Mouse (Mus musculus): ENCODE data around the gene Uchl4. TPM values are rescaled to one million over a fixed set of nuclear protein-coding genes. Genes with fewer than 3 reads are reported as not detected.
"Not testable (repeated sequence)": the region's sequence is repeated elsewhere in the genome, so short reads cannot be mapped to it uniquely, and the experiment has no call there.

Gene Uchl4
- 1 to 10 TPM; 2.0 to 2.9 TPM for total RNA-seq (2021)
- long read RNA-seq, experiment 1, result 0 reads
- long read RNA-seq, experiment 2, result 0 reads

DNA sequence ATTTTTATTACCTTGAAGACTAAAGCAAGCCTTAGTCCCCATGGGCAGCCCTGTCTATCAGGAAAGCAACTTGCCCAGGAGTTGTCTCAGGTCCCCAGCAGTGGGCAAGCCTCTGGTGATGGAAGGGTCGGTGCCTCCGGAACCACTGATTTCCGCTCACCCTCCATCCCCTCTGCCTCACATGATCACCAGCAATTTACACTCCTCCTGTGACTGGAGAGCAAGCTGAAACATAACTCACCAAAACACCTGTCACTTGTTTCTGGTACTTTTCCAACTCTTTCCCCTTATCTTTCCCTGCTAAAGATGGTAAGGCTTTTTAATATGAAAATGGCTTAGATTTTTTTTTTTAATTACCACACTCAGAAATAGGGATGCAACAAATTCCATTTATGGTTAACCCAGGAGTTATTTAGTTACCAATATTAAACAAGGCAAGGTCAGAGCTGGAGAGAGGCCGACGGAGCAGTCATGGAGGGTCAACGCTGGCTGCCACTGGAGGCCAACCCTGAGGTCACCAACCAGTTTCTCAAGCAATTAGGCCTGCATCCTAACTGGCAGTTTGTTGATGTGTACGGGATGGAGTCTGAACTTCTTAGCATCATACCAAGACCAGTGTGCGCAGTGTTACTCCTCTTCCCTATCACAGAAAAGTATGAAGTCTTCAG lies at the start of gene Uchl4:
Gene Uchl4, plus strand, starts transcription at position 434 of the 668 bp plus-strand sequence.
- DNase-seq, result no peak

DNA sequence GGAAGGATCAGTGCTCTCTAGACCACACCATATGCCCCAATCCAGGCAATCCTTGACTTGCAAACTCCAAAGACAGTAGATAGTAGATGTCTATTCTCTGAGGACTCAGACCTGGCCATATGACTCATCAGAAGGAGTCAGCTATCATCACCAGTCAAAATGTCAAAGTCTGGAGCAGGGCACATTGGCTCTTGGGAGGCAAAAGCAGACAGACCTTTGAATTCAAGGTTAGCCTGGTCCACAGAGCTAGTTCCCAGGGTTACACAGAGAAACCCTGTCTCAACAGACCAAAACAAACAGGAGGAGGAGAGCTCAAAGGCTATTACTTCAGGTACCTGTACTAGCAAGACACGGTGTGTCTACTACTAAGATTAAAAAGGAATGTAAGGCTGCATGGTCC lies 41.1 kb upstream of the Uchl4 start:
- no peak for DNase-seq

DNA sequence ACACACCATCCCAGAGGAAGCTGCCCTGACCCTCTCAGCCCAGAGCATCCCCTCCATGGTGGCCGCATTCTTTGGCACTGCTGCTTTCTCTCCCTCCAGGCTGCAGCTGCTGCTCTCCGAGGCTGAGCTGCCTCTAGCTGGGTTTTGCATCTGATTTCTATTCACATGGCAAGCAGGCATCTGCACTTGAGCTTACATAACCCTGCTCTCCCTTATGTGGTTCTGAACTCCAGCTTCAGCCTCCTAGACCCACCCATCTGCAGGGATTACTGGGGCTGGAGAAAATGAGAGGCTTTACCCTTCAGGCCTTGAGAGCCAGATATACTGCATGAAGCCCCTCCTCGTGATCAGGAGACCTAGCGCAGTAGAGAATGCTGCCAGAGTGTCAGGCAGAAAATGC lies 39.4 kb upstream of the Uchl4 start:
- DNase-seq, result no peak

DNA sequence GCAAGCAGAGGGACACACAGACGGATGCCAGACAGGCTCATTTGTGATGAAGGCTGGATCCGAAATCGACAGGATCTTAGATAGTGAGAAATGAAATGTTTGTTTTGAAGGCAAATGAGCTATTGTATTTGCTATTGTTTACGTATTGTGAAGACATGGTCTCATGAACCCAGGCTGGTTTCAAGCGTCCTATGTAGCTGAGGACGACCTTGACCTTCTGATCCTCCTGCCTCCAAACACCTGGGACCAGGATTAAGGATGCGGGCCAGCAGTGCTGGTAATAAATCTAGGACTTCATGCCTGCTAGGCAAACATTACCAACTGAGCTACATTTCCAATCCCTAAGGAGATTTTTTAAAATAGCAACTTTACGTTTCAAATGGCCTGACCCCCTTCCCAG lies 37.5 kb upstream of the Uchl4 start:
- no peak for DNase-seq

DNA sequence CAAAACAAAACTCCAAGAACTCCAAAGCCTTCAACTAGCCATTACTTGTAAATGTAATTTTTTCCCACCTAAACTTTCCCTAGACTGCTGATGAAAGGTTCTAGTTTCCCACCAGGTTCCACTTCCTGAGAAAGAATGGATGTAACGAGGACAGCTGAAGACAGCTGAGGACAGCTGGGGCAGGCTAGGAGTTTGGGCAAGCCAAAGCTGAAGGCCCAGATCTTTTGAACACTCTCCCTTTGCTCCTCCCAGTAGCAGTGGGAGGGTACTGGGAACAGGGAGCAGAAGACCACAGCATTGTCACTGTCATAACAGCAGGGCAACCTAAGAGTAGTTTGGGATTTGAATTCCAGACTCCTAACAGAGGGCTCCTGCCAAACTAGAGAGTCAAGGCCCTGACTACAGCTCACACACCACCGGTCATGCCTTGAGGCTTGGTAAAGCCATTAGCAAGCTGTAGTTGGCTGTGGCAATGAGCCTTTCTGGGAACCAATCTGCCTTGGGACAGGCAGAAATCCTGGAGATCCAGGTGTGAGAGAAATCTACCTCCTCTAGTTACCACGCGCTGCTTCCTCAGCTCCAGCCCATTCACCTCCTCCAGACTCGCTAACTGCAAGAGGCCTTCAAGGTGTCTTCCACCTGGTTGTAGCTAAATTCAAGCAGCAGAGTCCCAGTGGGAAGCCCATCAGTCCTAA lies 36.8 kb upstream of the Uchl4 start:
- DNase-seq, result no peak

DNA sequence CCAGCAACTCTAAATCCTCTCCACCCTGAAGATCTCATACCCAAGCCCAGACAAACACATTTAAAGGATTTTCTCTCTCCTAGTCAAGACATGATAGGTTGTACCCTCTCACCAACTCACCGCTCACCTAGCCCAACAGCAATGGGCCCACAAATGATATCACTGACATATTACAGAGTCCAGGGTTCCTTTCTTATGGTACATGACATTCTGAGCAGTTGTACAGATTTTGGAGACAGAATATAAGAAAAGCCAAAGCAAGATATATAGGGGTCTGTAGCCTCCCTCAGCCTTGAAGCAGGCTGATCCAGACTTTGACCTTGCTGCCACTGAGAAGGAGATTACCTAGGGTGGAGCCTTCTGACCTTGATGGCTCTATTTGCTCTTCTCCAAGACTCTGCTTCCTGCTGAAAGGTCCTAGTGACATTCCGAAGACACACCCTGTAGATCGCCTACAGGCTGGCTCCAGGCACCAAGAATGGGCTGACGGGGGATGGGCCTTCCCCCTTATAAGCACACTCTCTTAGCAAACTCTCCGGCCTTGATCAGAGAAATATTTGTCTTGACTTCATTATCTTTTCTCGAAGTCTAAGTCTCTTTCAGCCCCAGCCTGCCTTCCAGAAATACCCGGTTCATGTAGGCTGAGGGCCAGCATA lies 36.1 kb upstream of the Uchl4 start:
- DNase-seq, result not testable (repeated sequence)

DNA sequence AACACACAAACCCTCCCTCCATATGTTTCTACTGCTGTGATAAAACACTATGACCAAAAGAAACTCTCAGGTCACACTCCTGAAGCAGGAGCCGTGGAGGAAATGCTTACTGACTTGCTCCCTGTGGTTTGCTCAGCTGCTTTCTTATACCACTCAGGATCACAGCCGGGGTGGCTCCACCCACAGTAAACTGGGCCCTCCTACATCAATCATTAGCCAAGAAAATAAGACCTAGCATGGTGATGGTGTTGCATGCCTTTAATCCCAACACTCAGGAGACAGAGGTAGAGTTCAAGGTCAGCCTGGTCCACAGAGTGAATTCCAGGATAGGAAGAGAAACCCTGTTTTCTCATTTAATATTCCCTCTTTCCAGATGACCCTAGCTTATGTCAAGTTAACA lies 35.1 kb upstream of the Uchl4 start:
- DNase-seq, result no peak

DNA sequence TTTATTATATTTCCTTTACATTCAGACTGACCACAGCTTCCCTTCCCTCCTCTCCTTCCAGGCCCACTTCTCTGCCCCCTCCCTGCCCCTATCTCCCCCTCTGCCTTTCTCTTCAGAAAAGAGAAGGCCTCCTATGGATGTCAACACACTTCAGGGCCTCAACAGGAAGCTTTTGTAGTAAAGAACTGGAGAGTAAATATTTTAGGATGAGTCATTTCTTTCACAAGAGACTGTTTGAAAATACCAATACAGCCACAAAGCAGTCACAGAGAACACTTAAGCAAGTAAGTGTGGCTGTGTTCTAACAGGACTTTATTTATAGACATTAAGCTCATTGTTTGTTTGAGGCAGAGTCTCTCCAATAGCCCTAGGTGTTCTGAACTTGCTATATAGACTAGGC lies 32.7 kb upstream of the Uchl4 start:
- no peak for DNase-seq

DNA sequence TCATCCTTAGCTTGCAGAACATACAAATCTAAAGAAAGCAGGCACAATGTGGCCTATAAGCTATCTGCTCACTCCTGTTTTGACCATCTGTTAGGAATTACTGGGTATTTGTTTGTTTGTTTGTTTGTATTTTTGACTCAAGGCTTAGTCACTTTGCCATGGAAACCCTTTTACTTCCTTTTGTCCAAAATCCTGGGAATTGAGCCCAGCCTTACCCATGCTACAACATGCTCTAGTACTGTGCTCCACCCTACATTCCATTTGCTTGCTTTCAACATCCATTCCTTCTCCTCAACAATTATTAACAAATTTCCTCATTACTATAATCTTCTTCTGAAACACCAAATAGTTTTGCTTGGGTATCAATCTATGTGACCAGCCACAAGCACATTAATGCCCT lies 32.1 kb upstream of the Uchl4 start:
- no peak for DNase-seq

DNA sequence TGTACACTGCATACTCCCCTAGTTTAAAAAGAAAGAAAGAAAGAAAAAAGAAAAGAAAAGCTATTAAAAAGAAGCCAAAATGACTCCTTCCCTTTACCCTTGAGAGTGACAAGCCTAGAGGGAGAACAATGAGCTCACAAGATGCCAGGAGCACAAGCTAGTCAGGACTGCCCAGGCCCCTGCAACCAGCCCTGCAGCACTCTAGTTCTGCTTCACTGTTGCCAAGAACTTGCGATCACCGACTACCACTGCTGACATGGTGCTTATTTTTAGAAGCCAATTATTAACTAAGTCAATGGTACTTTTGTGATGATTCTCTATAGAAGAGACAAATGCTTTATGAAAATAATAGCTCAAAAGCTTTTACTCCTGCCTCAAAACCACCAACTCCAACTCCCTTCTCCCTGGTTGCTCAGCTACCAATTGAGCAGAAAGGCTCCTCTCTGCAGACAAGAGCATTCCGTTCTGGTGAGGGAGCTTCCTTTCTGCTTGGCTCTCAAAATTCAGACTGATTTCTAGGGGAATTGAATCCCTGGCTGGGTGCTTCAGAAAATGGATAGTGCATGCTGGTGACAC lies 27.4 kb upstream of the Uchl4 start:
- DNase-seq, result no peak

DNA sequence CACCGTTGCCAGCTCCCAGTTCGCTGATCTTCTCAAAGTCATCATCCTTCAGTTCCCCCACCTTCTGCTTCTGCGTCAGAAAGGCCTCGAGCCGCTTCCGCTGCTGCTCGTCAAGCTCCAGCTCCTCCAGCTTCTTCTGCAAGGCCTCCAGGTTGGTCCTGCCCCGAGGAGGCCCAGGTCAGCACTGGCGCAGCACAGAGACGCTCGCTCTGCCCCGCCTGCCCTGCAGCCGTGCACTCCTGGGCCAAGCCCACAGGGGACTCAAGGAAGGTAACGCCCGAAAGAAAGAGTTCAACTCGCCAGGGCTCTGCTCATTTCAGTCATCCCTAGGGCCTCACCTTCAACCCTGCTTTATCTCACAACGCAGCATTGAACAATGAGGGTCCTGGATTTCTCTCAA lies 20.5 kb upstream of the Uchl4 start:
- DNase-seq, result no peak

DNA sequence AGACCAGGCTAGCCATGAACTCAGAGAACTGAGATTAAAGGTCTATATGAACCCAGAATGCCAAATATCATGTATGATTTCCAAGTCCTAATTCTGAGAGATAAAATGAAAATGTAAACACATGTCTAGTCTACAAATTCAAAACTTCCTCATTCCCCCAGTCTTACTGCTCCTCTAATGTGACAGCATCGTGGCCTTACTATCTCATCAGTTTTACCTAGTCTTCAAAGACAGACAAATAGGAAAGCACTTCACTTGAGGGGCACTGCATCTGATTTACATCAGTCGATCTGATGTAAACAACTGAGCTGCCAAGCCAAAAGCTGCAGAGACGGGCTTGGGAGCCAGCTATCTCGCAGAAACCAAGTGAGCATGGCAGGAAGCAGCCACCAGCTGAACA lies 18.9 kb upstream of the Uchl4 start:
- DNase-seq, result no peak

DNA sequence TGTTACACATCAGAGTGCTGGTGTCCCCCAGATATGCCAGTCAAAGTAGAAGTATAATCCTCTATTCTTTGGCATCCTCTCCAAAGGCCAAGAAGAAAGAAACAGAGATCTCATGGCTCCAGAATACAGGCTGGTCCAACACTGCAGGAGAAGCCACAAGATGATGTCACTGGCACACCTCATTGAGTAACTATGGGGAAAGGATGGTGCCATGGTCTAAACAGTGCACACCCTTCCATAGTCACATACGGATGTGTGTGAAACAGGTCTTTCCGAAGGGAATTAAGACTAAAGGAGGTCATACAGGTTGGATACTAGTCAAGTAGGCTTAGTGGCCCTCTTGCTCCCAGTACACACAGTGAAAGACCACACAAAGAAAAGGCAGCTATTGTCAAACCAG lies 18.4 kb upstream of the Uchl4 start:
- DNase-seq, result no peak

DNA sequence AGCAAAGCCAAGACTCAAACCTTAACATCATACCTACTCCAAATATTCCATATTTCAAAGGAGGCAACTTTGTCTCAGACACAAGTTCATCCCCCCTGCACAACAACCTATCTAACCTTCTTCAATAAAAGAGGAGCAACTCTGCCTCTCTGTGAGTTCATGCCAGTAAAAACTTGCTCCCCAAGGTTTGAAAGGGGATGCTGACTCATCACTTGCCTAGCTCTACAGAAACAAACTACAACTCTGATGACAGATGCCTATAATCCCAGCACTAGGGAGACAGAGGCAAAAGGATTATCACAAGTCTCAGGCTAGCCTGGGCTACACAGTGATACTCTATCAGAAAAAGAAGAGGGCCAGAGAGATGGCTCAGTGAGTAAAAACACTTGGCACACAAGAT lies 17.1 kb upstream of the Uchl4 start:
- DNase-seq, result no peak

DNA sequence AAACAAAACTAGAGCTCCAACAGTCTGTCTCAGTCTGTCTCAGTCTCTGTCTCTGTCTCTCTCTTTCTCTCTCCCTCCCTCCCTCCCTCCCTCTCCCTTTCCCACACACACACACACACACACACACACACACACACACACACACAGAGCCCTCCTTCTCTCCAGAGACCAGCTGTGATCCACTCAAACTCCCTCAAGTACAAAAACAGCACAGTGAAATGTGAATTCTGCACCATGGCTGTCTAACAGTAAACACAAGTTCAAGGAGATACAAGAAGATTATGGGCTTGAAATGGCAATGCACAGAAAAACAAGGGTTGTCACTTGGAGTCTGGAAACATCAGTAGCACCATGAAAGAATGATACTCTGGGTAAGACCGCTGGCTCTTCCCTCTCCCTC lies 15.7 kb upstream of the Uchl4 start:
- DNase-seq, result no peak

DNA sequence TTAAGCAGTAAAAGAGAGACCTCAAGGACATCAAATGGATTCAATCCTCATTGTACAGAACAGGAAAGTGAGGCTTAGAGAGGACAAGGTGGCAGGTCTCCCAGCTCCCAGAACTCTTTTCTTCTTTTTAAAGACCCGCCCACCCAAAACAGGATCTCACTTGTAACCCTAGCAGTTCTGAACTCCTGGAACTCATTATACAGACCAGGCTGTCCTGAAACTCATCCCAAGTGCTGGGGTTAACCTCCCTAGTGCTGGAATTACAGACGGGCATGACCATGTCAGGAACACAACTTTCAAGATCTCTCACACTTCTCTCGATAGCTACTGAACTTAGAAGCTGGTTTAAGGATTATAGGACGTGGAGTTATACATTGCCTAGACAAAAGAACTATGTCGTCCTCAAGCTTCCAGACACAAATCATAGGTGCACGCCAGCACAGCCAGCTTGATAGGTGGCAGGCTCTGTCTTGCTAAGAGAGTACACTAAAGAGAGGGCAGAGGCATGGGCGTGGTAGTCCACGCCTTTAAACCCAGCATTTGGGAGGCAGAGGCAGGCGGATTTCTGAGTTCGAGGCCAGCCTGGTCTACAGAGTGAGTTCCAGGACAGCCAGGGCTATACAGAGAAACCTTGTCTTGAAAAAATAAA lies 15.1 kb upstream of the Uchl4 start:
- DNase-seq, result no peak

DNA sequence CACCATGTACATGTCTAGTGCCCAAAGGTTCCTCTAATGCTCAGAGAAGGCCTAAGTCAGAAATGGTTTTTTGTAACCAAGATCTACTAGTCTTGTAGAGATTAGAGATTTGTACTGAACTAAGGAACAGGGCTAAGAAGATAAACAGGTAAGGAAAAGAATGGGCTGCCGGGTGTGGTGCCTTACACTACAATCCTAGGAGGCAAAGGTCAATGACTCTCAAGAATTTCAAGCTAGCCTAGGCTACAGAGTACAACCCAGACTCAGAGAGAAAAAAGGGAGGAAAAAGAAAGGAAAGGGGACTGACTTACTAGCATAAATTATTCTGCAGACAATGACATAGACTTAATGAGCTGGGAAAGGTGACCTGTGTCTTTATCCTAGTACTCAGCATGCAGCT lies 14.4 kb upstream of the Uchl4 start:
- DNase-seq, result no peak

DNA sequence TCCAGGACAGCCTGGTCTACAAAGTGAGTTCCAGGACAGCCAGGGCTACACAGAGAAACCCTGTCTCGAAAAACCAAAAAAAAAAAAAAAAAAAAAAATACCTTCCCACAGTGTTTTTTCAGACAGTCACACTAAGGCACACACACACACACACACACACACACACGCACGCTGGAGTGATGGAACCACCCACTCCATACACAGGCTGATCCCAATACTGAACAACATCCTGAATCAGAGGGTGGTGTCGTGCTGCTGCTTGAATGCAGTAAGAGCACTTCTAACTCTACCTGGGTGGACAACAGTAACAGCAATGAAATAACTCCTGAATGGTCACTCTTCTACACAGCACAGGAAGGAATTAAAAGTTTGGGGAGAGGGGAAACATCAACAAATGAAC lies 13.5 kb upstream of the Uchl4 start:
- DNase-seq, result no peak

DNA sequence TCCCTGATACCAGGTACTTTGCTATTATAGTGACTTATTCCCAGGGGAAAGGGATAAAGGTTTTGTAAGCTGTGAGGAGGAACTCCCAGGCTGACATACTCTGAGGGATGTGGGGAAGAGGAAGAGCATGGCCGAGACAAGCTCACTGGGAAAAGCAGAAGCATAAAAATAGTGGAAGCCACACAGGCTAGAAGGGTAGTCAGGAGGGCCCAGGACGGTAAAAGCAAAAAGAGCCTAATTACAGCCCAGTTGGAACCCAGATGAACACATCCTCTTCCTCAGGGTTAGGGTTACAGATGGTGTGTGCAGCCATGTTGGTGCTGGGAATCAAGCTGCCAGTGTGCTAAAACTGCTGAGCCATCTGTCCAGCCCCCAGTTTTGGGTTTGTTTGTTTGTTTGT lies 12.9 kb upstream of the Uchl4 start:
- no peak for DNase-seq

DNA sequence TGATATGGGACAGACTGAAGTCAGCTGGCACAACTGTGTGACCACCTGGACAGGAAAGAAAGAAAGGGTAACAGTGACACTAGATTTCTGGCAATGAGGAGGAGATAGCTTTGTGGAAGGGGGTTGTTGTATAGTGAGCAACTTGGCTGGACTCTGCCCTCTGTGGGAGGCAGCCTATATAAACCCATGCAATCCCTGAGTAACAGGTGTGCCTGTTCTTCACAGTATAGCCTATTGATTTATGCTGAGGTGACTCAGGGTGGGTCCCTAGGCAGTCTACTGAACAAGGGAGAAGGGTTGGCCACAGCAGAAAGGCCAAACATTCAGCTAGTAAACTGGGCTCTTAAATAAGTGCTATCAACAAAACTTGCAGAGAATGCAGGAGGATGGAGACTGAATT lies 9.2 kb upstream of the Uchl4 start:
- DNase-seq, result no peak

DNA sequence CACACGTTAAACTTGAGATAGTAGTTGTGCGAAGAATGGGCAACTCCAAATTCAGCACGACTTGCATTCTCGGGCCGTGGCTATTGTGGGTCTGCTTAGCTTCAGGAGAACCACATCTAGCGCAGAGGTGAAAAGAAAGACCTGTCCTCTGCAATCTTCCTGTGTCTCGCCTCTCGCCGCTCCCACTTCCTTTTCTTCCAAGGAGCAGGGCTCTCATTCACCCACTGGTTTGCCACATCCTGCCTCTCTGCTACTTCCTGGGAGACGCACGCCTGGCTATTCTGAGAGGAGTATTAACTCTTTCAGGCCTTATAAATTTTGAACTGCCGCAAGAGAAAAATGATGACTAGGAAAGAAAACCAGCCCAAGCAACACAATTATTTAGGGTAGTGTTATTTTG lies 7.3 kb upstream of the Uchl4 start:
- DNase-seq, result no peak

DNA sequence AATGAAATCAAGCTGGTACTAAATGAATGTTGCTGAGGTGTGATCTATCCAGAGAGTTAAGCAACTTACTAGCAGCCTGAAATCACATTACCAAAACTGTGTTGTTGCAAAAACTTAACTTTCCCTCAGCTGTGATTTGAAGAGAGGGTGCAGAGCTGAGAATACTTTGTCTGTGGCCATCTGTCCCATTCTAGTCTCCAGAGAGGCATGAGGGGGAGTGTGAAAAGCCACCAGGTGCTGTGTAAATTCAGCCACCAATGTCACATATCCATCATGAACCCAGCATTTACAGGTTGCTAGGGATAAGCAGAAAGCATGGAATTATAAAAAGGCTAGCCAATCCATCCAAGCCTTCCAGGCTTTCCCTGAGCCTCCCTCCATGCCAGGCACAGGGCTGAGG lies 6.0 kb upstream of the Uchl4 start:
- no peak for DNase-seq

DNA sequence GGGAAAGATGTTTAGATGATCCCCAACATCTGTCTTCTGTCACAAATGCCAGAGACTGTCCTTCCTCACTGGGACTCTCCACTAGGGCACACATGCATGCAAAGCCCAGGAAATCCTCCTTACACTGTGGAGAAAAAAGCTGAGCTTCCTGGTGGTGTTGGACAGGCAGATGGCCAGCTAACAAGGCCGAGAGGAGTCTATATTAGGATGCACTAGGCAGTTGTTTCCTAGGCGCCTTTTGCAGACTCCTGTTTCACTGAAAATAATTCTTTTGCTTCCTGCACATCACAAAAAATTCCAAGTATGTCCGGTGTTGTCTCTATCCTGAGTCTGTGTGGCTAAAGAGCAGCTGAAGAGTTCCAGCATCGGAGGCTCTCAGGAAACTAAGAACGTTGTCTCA lies 3.8 kb upstream of the Uchl4 start:
- no peak for DNase-seq

Measured in gastrocnemius, postnatal 10 days (tissue).